Mouse (Mus musculus) urinary bladder, adult 2 months (tissue): ENCODE results near the gene Capn10. TPM values are rescaled to one million over a fixed set of nuclear protein-coding genes. Genes with fewer than 3 reads are reported as not detected.
"Not testable (repeated sequence)": the region's sequence is repeated elsewhere in the genome, so short reads cannot be mapped to it uniquely, and the experiment has no call there.

Source experiments
- DNase-seq: peaks from one replicate; pipeline ENCODE4 v3.0.0; 2022; ENCODE audit warnings: low spot score
- polyA plus RNA-seq: library from polyadenylated mRNA; depleted of rRNA; stranded (reverse); fragments of >200 nt; gene quantifications from 2 replicates; pipeline ENCODE4 v1.2.3, GENCODE M21; 2012

Capn10 gene
- polyA plus RNA-seq, 1 experiment: 20.4 TPM

- no peak for DNase-seq
Measured at GRCm38 (mm10) chr1:92919775-92920174, 14.4 kb upstream of the Capn10 start.

- DNase-seq: no peak
Measured at GRCm38 (mm10) chr1:92920474-92921200, 13.5 kb upstream of the Capn10 start.

GRCm38 (mm10) chr1:92921496-92921895 lies 12.7 kb upstream of the Capn10 start:
- DNase-seq: no peak

GRCm38 (mm10) chr1:92930171-92930706 lies 3.9 kb upstream of the Capn10 start:
- no peak for DNase-seq

- no peak for DNase-seq
Measured at GRCm38 (mm10) chr1:92933611-92934010, 565 bp upstream of the Capn10 start.

GRCm38 (mm10) chr1:92935054-92935962 lies 1.1 kb downstream of the Capn10 start:
- no peak for DNase-seq

- no peak for DNase-seq
Measured at GRCm38 (mm10) chr1:92935977-92936376, 1.8 kb downstream of the Capn10 start.

GRCm38 (mm10) chr1:92936467-92936866 lies 2.3 kb downstream of the Capn10 start:
- DNase-seq: no peak

GRCm38 (mm10) chr1:92937797-92938196 lies 3.6 kb downstream of the Capn10 start:
- no peak for DNase-seq

- DNase-seq: no peak
Measured at GRCm38 (mm10) chr1:92939746-92940145, 5.6 kb downstream of the Capn10 start.

GRCm38 (mm10) chr1:92943219-92943989 lies 9.2 kb downstream of the Capn10 start:
- no peak for DNase-seq

- DNase-seq: no peak
Measured at GRCm38 (mm10) chr1:92947966-92948365, 13.8 kb downstream of the Capn10 start.

GRCm38 (mm10) chr1:92949426-92949825 lies 15.2 kb downstream of the Capn10 start:
- DNase-seq: no peak

GRCm38 (mm10) chr1:92950607-92951006 lies 16.4 kb downstream of the Capn10 start, which contains the start of gene Gpr35:
Gpr35 (plus strand) TSS chr1:92950865.
- DNase-seq: no peak

- no peak for DNase-seq
Measured at GRCm38 (mm10) chr1:92953641-92954040, 19.5 kb downstream of the Capn10 start.

- peak; percentile 44 for DNase-seq
Measured at GRCm38 (mm10) chr1:92956571-92957335, 22.6 kb downstream of the Capn10 start.

GRCm38 (mm10) chr1:92958999-92959398 lies 24.8 kb downstream of the Capn10 start:
- DNase-seq: no peak

GRCm38 (mm10) chr1:92970791-92971190 lies 36.6 kb downstream of the Capn10 start:
- DNase-seq: not testable (repeated sequence)

- no peak for DNase-seq
Measured at GRCm38 (mm10) chr1:92971879-92972795, 38.0 kb downstream of the Capn10 start.

- DNase-seq: no peak
Measured at GRCm38 (mm10) chr1:92972854-92973253, 38.7 kb downstream of the Capn10 start.
